Mouse (Mus musculus) bone marrow, adult 2 months (tissue): ENCODE results near the gene A630076J17Rik.

ENCODE experiments used
- CTCF ChIP-seq: fragments of 200-500 bp; IDR thresholded peaks from 2 replicates; pipeline ENCODE4 v1.5.1; 2011; ENCODE audit warnings: low read length, control low read depth; ENCODE audit not compliant: control insufficient read depth, insufficient read depth
- POLR2A ChIP-seq: fragments of 200-500 bp; IDR thresholded peaks from 2 replicates; pipeline ENCODE4 v1.6.1; 2011; ENCODE audit warnings: low read depth, mild to moderate bottlenecking, control low read depth, low read length, borderline replicate concordance; ENCODE audit not compliant: control insufficient read depth

DNA sequence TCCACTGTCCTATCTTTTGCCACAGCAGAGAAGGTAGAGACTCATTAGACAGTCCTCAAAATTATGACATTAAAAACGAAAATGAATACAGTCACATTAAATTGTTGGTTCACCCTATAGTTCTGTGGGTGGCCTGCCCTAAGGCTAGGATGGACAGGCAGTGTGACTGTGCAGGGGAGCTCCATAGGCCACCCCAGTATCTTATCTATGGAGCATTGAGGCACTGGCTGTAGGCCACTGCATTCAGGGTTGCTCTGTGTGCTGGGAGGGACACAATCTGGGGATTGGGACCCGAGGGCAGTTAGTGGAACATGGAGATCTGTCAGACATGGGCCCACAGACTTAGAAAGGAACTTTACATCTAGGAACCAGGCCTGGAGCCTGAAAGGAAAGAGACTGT lies 3.5 kb downstream of the A630076J17Rik start:
- TF ChIP-seq POLR2A: no peak
- no peak for TF ChIP-seq CTCF
